Mouse (Mus musculus) heart, adult 8-10 months (tissue): ENCODE measurements at regions not wholly inside any gene's neighbourhood (a gene's known extent, or its start where the extent isn't known, plus 50 kb on each side); places are given as distances from the start of the nearest gene placed in this dataset.
"Not testable (repeated sequence)": the region's sequence is repeated elsewhere in the genome, so short reads cannot be mapped to it uniquely, and the experiment has no call there.

Experiments
- DNase-seq: peaks from one replicate; pipeline ENCODE4 v3.0.0; 2022; ENCODE audit warnings: low spot score

DNA sequence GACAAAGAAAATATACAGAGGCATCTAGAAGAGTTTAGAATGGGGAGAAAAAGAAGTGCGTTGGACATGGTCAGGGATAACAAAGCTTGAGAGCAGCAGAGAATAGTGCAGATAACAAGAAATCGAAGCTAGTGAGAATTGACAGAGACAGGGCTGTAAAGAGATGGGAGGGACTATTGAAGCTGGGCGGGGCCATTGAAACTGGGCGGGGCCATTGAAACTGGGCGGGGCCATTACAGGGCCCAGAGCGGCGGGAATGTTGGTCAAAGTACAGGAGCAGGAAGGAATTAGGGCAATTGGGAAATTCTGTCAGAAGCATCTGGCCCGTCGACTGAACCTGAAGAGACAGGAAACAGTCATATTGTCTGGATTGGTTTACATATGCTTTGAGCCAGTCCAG is 243.3 kb upstream of the Srek1ip1 start:
- DNase-seq, result no peak

DNA sequence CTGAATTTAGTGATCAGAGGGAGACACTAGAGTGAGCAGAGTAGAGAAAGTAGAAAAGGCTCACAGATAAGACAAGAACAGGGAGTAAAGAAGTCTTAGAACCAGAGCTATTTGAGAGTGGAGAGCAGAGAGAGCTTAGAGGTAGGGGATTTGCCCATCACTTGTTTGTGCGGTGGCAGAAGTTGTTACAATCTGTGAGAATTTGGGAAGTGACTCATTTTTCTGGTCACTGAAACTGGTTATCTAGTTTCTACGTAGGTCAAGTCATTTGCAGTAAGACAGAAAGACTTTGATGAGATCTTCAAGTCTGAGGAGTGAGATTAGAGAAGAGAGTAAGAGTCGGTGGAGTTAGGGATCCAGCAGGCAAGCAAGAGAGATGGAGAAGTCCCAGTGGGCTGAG is 239.0 kb upstream of the Srek1ip1 start:
- DNase-seq, result no peak

DNA sequence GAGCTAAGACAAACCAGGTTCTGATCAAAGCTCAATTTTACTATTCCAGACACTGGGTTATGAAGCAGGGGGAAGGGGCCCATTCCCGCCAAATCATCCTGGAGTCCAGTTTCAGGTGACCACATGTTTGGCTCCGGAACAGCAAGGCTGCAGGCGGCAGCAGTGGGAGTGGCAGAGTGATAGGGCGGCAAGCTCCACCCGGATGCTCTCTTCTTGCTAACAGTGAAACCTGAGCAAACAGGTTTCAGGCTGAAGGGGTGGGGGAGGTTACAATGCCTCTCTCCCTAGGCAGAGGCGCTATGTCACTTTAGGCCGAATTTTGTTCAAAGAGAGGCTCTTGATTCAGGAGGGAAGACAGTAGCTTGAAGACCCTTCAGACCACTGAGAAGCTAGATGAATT is 235.7 kb upstream of the Srek1ip1 start:
- DNase-seq, result not testable (repeated sequence)

DNA sequence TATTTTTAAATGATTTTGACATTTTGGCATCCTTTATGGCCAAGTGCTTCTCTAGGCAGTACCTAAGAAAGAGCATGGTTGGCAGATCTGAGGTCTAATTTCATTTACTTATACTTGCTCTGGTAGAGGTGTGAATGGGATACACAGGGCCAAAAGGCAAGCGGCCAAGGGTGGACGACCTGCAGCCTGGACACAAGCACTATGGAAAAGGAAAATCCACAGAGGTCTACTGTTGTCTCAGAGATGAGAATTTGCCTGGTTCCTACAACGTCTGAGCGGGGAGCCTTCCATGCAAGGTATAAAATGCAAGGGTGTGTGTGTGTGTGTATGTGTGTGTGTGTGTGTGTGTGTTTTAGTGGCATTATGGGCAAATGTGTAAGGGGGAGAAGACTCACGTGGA is 232.4 kb upstream of the Srek1ip1 start:
- no peak for DNase-seq

DNA sequence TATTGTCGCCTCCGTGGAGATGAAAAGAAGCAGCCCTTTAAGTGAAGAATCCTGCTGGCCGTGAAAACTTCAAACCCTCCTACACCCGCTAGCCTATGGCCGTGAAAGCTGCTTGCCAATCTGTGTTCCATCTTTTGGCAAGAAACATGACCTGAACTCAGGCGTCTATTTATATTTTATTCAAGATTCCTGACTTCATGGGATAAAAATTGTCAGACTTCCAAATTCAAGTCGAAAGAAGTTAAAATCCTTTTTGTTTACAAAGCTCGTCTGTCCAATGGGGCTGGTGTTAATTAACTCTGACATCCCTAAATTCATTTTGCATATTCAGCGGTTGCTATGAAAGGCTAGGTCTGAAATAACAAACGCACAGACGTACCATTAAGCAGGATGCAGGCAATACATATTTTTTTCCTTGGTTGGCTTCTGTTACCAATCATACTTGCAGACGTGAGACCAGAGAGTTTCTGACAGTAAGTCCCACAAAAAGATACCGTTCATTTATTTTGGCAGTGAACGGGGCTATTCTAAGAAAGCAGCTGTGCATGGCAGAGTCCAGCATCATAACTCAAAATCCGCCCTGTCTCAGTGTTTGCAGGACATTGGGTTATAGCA is 231.7 kb upstream of the Srek1ip1 start:
- DNase-seq, result peak; percentile 14

DNA sequence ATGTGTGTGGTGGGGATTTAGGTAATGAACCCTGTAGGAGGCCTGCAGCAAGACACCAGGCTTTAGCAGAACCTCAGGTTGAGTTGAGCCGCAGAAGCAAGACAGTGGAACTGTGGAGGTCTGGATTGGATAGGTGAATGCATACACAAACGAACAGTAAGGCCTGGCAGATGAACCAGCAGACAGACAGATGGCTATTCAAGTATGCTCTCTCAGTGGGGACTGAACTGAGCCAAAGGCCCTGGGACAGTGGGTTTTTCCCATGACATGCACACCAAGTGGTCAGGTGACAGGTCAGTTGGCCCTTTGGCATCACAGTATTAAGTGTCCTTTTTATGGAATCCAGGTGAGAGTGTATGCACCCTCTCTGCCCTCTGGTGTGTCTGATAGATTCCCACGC is 229.7 kb upstream of the Srek1ip1 start:
- DNase-seq, result no peak

DNA sequence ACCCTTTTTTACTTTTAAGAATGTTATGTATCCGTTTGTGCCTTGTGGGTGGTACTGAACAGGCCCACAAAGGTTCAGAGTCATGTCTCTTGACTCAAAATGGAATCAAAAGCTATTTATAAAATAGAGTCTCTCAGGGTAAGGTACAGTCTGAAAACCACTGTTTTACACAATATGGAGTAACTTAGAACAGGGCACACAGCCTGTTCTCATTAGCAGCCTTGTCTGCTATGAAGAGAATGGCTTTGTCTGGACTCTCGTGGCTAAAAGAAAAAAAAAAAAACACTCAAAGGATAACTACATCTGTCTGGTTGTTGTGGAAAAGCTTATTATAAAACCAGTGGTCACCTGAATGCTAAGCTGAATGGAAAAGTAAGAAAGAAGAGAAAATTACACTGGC is 229.3 kb upstream of the Srek1ip1 start:
- no peak for DNase-seq

DNA sequence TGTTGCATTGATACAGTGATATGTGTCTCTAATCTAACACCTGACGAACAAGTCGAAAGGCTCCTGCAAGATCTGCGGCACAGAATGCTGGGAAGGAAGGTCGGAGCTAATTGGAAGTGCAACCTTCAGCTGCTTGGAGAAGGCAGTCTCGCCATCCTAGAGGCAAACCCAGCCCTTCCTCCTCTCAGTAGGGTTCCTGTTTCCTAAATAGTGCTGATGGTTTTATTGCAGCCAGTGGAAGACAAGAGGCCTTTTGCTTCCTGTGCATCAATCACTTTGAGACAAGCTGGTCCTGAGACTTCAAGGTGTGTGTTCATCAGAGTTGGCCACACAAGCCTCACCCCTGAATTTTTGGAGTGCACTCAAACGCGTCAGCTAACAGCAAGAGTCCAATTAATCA is 228.4 kb upstream of the Srek1ip1 start:
- DNase-seq, result no peak

DNA sequence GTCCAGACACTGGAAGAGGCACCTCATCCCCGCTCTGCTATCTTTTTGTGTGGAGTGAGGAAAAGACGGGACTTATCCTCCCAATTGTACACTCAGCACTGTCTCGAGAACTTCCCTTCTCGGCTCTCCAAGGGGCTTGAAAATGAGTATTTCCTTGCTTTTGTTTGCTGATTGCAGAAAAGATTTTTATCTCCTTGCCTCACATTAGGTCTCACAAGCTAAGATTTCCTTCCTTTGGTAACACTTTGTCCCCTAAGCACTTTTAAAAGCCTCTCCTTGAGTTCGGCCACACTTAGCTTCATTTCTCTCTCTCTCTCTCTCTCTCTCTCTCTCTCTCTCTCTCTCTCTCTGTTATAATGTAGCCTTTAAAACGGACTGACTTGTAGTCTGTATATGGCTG is 222.5 kb upstream of the Srek1ip1 start:
- no peak for DNase-seq

DNA sequence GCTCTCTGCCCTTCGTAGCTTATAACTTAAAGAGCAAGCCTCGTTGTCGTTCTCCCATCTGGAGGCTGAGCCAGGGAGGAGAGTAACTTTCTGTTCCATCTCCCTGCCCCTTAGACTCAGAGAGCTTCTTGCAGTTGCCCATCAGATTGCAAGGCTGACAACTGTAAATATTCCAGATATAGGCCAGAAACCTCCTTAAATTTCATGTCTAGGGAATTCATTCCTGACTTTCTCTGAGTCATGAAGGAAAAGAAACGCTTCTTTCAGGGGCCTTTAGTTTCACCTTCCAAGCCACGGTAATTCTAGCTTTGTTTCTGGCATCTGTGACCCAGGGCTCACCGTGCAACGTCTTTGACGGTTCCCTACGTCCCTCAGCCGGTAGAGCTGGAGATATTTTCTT is 220.0 kb upstream of the Srek1ip1 start:
- DNase-seq, result no peak

DNA sequence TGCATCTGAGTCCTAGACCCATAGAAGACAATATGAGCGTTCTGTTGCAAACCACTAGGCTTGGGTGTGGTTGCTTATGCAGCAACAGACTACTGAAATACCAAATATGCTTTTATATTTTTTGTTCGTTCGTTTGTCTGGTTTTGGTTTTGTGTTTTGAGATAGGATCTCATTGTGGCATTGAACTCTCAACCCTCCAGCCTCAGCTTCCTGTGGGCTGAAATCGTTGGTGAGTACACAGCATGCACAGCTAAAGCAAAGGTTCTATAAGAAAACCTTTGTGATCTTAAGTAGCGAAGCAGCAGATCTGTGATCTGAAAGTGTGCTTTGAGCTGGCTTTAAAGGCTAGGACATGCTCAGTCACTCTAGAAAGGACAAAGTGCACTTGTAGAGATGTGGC is 217.9 kb upstream of the Srek1ip1 start:
- no peak for DNase-seq

DNA sequence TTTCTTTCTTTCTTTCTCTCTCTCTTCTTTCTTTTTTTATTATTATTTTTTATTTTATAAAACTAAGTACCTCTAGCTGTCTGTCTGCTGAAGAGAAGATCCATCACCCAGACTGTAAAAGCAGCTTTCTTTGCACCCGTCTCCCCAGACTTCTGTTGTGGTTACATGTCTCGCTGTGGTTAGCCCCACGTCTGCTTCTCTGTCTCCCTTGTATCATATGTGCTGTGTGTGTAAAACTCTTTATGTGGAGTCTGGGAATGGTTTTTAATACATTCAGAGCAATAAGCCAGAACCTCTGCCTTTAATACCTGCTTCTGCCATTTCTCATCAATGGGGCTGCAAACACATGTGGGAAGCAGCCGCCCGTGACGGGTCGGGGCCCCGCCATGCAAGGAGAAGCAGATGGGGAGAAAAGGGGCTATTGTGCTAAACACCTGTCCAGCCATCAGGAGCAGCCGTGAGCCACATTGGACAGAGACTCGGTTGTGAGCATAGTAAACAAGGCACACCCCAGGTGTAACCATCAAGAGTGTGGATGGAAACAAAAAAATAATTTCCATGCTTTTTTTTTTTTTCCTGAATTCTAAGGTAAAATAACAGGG is 216.0 kb upstream of the Srek1ip1 start:
- no peak for DNase-seq

DNA sequence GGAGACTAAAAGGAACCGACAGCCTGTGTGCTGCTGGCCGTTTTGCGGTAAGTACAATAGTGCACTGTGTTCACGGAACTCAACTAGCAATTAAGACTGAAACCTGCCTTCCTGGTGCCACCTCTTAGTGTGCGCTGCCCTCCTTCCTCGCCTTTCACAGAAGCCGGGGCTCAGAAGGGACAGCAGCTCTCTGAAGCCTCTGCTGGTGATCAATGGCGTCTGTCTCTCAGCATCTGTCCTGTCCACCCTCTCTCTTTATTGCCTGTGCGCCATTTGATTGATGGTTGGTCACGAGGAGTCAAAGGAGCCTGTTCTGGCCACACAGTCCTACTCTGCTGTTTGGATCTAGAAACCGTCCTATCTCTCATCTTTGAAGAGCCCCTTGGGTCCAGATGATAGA is 214.4 kb upstream of the Srek1ip1 start:
- DNase-seq, result no peak

DNA sequence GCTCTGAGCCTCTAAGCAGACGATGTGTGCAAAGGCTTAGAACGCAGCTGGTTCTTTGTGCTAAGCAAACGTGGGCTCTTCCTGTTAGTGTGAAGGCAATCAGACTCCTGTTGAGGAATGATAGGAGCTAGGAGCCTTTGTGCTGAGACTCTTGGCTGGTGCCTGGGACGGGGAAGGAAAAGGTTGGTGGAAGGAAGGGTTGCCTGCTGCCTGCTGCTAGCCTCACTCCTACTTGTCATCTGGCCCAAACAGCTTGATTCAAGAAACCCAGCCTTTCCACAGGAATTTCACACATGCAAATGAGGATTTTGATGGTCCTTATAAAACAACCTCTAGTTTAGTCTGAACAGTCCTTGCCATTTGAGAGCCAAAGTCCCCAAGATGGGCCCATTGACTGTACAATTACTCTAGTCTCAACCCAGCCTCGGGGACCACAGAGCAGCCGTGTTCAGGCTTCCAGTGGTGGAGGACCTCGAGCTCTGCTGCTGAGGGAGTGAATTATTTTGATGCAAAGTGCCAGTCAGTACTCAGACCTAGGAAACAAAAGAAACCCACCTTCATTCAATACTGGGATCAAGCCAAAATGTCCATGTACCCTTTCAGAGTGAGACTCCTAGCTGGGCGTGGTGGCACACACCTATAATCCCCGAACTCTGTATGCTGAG is 211.5 kb upstream of the Srek1ip1 start:
- no peak for DNase-seq
